Mouse (Mus musculus) hematopoietic stem cell, adult 5-6 weeks (primary cell): ENCODE data around the gene Hoxa13. TPM values are rescaled to one million over a fixed set of nuclear protein-coding genes. Genes with fewer than 3 reads are reported as not detected.

Experiments used
- ATAC-seq, 2 experiments: fragments of 125-278 bp in 1 of 2; replicated peaks in 1 of 2; 2 replicates each; pipeline ENCODE4 v1.8.0; 2016 to 2017; ENCODE audit warnings: inconsistent platforms in 2 of 2, mild to moderate bottlenecking in 2 of 2, moderate number of reproducible peaks in 2 of 2, low read depth in 1 of 2, moderate TSS enrichment in 1 of 2; ENCODE audit not compliant: low FRiP score in 2 of 2, poor library complexity in 2 of 2, severe bottlenecking in 2 of 2, insufficient read depth in 1 of 2, low TSS enrichment in 1 of 2
- total RNA-seq: library from RNA; stranded (forward); fragments of 172-1452, 232-1000 nt; gene quantifications from 2 replicates; pipeline ENCODE4 v1.2.3, GENCODE M21; 2017

The Hoxa13 gene
- total RNA-seq, 1 experiment from 2014 or later, result not detected

DNA sequence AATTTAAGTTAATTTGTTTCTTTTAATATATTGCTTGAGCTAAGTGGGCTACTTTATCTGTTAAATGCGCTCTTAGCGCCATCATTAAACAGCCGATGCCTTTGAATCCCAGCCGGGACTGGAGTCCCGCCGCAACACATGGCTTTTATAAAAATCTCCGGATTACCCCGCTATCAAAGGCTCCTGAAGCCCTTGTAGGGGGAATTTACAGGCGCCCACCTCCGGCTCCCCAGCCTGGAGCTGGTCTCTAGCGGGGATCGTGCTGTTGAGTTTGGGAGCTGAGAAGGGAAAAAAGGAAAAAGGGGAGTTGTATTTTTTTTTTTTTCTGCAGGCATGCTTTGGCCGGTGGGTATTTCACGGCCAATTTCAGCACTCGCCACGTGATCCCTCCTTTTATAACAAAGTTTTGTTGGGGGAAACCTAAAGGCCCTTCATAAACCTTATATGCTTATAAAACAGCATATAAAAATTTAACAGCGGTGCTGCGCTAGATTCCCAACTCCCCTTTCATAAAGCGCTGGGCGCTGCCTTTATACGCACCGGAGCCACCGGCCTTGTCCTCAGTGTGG, 16.1 kb downstream of the Hoxa13 start:
- no peak for ATAC-seq

DNA sequence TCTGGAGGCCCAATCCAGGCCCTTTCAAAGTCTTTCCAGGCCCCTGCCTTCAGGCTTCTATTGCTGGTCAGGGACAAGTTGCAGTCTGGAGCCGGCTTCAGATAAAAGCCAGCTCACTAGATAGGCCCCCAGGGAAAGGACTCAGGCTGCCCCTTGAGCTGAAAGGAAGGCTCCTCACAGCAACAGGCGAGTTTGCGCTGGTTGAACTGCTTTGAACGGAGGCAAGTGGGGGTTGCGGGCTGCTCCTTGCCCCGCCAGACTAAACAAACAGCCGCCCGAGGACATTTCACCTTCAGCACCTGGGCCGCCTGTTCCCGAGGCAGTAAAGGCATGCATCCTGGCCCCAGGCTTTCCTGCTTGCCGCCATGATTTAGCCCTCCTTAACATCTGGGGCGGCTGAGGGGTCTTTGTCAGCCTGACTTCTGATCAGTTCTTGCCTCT, 17.0 kb downstream of the Hoxa13 start:
- ATAC-seq, result no peak

DNA sequence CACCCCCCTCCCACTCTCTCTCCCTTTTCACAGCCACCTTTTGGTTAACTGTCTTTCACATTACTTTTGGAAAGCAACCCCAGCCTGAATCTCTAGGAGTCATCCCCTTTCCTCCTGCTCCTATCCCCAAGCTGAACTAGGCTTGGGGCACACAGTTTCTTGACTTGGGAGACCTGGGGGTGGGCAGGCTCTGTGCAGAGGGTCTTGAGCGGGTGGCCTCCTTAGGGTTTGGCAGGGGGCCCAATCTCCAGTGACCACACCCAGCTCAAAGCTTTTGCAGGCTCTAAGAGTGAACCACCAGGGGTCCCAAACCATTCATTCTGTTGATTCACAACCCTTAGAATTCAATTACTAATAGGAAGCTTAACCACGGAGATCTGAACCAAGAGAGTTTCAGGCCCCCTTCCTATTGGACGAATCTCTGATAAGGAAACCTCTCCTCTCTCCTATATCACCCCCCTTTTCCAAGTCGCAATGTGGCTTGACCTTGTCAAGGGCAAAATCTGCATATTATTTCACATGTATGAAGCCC, 17.8 kb downstream of the Hoxa13 start:
- no peak for ATAC-seq

DNA sequence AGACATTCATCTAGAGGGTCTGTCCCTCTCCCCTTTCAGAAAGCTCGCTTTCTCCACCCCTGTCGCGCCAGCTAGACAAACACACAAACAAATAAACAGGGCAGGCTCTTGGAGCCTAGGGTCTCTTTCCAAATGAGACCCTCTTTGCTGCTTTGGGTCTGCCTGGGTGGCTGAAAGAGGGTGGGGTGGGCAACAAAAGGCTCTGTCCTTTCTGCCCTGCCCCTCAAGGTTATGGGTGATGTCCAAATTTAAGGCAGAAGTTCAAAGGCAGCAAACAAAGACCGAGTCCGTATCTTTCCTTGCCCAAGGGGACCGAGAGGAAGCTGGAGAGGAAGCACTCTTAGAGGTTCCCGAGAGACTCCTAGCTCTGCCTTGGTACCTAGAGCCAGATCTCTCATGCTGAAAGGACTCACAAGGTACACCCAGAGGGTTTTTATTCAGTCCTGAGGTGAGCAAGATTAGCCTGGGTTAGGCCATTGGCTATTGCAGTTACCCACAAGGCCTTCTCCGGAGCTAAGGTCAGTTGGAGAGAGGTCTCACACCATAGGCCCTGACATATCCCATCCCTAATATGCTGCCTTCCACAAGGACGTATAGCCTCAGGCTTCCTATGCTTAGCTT, 19.6 kb downstream of the Hoxa13 start:
- ATAC-seq, result no peak

DNA sequence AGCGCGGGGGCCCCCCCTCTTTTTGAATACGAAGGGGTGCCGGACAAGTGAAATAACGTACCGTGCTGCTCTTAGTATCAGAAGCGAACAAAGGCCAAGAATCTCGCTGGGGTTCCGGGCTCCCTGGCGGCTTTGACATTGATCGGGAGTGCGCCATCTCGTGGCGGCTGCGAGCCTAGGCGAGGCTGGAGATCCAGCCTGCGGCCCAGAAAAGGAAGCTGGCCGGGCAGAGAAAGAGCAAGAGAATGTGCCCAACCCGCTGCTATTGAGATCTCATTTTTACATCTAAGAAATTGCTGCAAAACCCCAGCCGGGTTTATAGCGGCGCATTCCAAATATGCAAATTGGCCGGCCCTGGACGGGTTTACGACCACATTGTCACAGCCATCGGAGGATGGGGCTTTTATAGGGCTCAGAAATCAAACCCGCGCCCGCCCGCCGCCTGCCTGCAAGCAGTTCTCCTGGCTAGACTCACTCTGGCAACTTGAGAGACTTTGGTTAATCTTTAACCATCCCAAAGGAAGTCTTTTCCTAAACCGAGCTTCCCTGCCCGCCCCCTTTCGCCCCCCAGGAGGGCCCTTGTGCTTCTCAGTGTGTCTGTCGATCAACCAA, 20.2 kb downstream of the Hoxa13 start, which contains the start of gene Hoxa10:
Hoxa10 (minus strand) TSS at position 466 of the 612 bp plus-strand sequence.
- peak; percentile 84 to 93 for ATAC-seq

DNA sequence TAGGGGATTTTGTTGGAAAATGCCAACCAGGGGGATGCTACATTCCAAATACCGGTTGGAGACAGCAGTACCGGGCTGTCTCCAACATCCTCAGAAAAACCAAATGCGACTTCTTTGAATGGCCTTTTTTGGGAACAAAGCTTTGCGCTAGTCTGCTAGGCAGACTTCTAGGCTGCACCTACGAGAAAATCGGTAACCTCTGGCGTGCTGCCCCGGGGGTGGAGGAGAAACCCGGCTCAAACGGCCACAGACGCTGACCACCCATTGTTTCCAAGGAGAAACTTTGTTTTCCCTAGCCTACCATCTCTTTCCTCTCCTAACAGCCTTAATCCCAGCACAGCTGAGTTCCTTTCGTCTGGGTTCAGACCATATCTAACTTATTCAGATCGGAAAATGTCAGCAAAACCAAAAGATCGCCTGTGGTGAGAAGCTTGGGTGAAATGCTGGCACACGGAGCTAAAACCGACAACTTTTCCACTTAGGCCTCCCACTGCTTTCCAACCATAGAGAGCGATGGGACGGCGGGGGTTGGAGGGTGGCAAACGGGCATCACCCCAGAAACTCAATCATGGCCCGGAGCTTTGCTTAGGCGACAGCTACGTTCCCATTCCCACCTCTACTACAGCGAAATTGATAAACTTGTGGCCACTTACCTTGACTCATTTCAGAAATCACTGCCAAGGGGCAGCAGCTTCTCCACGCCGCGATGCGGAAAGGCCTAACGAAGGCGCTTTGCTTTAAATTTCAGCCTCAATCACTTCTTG, 20.9 kb downstream of the Hoxa13 start:
- no peak for ATAC-seq

DNA sequence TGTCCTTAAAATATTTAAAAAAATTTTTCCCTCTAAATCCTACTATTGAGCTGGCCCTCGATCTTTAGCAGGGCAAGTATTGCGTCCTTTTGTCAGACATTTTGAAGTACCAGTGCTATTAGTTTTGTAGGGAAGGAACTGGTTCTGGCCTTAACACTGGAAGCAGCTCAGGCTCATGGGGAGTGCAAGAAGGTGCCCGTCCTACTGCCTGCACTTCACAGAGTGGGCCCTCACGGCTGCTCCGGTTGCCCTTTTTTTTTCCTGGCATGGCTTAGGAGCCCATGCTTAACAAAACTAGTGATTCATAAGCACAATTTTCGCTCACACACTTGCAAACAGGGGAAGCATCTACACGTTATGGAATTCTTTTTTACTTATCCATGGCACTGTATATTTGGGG, 21.7 kb downstream of the Hoxa13 start:
- no peak for ATAC-seq

DNA sequence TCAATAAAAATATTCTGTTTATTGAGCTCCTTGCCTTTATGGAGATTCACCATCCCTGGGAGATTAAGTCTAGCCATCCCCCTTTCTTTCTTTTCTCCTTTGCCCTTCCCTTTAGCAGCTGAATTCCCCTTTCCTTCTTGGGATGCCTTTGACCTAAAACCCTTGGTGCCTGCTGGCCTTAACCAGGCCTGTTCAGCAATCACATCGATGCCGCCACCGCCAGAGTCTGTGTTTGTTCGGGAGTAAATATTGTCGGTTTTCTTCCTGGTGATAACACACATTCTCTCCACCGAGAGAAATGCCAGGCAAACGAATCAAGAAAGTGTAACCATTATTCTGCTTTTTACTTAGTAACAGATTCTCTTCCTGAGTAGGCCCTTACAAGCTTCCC, 22.5 kb downstream of the Hoxa13 start:
- no peak for ATAC-seq

DNA sequence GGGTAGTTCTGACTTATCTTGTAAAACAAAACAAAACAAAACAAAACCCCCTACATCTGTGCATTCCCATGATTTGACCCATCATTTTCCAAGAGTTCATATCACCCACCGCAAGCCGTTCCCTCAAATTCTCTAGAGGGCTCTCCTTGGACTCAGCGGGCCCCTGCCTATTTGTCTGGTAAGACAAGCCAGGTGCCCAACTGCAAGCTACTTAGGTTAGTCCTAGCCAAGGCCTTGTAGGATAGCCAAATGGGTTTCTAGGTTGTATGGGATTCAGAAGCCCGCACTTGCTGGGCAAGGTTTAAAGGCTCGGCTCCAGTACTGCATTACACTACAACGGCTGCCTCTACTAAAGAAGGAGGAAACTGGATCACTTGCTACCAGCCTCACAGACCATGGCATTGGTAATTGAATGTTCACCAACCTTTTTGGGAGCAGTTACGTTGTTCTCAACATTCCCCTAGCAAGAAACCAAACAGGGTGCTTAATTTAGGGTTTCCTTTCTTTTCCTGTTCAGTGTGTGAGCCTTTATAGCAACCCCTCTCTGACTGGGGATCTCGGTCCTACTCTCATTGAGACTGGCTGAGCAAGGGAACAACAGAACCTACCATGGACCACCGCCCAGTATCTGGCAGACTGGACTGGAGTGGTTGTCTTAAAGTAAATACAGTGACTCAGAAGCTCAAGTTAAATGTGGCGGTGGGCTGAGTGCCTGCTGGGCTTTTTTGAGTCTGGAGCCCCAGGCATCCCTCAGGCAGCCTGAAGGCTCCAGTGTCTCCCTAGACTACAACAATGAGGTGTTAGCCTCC, 23.1 kb downstream of the Hoxa13 start:
- ATAC-seq, result no peak

DNA sequence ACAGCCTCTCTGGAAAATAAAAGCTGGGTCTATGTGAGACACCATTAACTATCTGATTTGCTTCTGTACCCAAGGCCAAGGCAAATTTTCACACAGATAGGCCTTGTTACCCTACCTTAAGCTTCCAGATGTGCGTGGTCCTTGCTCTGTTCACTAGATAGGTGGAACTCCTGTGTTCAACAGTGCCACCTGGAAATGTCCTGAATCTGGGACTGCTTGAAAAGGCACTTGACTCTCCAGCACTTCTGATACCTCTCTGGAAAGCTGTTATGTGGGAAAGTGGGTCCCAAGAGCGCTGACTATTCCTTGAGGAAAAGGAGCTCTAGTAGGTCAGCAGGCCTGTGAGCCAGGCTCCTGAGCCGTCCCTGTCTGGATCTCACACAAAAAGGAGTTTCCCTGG, 23.9 kb downstream of the Hoxa13 start:
- no peak for ATAC-seq

DNA sequence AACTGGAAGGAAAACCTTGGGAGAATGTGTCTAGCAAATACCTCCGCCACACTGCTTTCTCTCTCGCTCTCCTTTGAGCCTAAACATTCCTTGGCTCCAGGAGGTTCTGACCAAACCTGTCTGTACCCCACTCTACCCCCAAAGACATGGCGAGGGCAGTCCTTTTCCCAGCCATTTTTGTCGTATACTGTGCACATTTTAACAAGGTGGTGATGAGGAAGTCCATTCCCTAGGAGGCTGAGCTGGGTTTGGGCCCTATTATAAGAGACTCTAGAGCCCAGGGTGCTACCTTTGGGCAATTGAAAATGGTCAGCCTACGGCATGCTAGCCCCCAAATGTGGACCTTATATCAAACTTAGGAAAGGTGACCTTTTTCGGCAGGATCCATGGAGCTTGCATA, 24.8 kb downstream of the Hoxa13 start:
- ATAC-seq, result no peak

DNA sequence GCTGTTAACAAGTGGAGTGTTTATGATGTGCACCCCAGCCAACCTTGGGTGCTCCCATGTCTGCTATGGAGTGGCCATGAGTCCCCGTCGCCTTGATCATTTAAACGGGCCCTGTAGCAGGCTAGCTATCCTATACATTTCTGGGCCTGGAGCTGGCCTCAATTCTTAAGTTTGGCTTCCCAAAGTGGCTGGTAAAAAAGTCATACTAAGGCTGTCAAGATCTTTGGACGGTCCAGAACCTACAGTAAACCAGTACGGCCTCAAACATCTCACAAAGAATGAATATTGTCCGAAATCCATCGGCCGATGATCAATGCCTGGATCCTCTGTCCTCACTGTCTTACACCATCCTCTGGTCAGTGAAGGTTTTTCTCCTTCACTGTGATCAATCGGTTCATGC, 25.4 kb downstream of the Hoxa13 start:
- no peak for ATAC-seq

DNA sequence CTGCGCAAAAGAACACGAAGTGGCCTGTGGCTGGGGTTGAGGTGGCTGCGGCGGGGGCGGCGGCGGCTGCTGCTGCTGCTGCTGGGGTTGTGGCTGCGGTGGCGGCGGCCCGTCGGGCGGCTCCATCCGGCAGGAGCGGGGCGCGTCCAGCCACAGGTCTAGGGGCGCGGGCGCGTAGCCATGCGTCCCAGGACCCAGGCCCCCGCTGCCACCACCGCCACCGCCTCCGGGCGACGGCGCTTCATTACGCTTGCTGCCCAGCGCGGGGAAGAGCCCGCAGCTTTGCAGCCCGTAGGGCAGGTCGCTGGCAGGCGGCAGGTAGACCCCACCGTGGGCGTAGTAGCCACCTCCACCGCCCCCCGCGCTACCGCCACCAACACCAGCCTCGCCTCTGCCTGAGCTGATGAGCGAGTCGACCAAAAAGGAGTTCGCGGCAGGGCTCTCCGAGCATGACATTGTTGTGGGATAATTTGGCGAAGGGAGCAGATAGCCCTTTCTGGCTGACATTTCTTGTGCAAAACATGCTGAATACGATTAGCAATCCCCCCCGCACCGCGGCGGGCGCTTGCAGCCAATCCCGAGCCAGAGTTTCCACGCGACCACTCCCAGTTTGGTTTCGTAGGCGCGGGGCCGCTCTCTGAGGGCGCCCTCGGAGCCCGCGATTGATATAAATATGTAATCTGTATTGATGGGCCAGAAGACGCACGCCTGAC, 26.1 kb downstream of the Hoxa13 start:
- ATAC-seq, result no peak

DNA sequence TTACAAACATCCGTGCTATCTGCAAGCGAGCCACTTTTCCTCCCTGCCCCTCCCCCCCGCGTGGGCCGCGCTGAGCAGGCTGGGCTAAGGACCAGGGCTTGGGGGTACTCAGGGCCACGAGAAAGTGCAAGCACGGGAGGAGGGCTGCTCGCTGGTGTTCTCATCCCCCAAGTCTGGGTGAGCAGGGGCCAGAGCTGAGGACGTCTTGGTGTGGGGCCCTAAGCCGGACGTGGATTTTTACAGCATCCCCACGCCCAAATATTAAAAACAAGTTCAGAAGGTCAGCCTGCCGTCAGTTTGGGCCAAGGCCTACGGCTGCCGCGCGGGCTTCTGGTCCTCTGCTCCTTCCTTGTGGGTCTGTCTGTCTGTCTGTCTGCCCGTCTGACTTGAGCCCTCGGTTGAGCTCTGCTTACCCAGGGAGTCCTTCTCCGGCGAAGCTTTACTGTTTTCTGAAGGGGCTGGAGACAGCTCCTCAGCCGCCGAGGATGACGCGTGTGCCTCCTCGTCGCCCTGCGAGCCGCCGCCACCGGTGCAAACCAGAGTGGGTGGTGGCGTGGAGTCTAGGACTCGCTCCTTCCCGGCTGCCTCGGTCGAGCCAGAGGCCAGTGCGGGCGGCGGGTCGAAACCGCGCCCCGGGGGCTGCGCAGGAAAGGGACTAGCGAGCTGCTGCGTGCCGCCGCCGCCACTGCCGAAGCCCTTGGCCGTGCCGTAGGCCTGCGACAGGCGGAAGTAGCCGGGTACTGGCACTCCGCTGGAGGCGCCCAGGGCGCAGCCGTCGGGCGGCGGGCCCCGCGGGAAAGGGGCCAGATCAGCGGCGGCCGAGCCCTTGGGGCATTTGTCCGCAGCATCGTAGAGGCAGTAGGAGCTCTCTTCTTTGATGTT, 26.9 kb downstream of the Hoxa13 start:
- ATAC-seq, result peak in 1 of 2 experiments; percentile 27; a peak in 1 of 4 replicates

DNA sequence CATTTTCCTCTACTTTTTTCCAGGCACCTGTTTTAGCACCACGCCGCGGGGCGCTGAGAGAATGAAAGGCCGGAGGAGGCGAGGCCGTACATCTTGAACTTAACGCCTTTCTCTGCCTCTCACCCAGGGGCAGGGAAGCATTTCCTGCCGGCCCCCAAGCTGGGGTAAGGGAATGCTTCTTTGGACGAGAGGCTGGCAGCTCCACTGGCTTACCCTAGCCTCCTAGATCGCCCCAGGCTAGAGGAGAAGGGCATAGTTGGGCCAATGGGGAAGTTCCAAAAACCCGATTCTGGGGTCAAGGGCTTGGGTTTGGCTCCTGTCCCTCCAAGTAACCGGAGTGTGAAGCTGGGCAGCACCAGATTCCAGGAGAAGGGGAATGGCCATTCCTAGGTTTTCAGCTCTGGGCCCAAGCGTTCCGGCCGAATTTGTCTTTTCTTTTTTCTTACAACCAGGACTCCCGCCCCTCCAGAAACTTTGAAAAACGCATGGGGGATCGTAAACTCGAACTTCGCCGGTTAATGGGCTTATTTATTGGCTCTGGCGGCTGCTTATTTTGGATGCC, 27.6 kb downstream of the Hoxa13 start:
- no peak for ATAC-seq

DNA sequence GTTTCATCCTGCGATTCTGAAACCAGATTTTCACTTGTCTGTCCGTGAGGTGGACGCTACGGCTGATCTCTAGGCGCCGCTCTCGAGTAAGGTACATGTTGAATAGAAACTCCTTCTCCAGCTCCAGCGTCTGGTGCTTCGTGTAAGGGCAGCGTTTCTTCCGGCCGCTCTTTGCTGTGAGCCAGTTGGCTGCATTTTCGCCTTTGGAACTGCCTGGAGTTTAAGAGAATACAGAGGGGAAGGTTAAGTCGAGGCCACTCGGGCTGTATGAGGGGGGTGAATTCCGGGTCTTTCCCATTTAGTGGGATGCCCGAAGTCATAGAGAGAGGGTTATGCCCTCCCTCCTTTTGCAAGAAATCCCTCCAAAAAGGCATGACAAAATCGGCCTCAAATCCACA, 28.1 kb downstream of the Hoxa13 start:
- no peak for ATAC-seq
